Mouse (Mus musculus) G1E (cell line): ENCODE measurements around the gene Adora2a. TPM values are rescaled to one million over a fixed set of nuclear protein-coding genes. Genes with fewer than 3 reads are reported as not detected.

Experiments used
- ATAC-seq: 2 replicates; pipeline ENCODE4 v1.8.0; 2016; ENCODE audit warnings: mild to moderate bottlenecking; ENCODE audit not compliant: insufficient number of reproducible peaks, poor library complexity, low FRiP score, severe bottlenecking; ENCODE audit errors: extremely low read depth
- DNase-seq: peaks from one replicate; pipeline ENCODE4 v3.0.0; 2012; ENCODE audit warnings: low spot score
- H3K27me3 ChIP-seq: 2 replicates; pipeline ENCODE4 v1.6.1; 2012; ENCODE audit warnings: mild to moderate bottlenecking, low read length, inconsistent platforms; ENCODE audit not compliant: insufficient read depth
- H3K36me3 ChIP-seq: replicated peaks from 2 replicates; pipeline ENCODE3; 2012; ENCODE audit warnings: mild to moderate bottlenecking, inconsistent platforms
- H3K4me1 ChIP-seq: 2 replicates; pipeline ENCODE4 v1.6.1; 2012; ENCODE audit warnings: low read depth, low read length, inconsistent platforms, mixed read lengths; ENCODE audit not compliant: insufficient read depth
- H3K4me3 ChIP-seq: 2 replicates; pipeline ENCODE4 v1.5.1; 2012; ENCODE audit warnings: low read depth, mild to moderate bottlenecking, inconsistent platforms, low read length, moderate library complexity, mixed read lengths
- H3K9me3 ChIP-seq: replicated peaks from 2 replicates; pipeline ENCODE4 v1.6.1; 2012; ENCODE audit warnings: inconsistent platforms
- CTCF ChIP-seq: IDR thresholded peaks from 2 replicates; pipeline ENCODE4 v1.5.1; 2012; ENCODE audit warnings: low read depth, low read length, inconsistent platforms, mixed read lengths
- GATA1 ChIP-seq: IDR thresholded peaks from 2 replicates; pipeline ENCODE4 v1.6.1; 2012; ENCODE audit warnings: borderline replicate concordance, low read length, inconsistent platforms, mixed read lengths
- GATA2 ChIP-seq: IDR thresholded peaks from 2 replicates; pipeline ENCODE4 v1.6.1; 2012; ENCODE audit warnings: low read depth, low read length, inconsistent platforms, borderline replicate concordance
- POLR2AphosphoS5 ChIP-seq: IDR thresholded peaks from 2 replicates; pipeline ENCODE4 v1.6.1; 2012; ENCODE audit warnings: low read depth, low read length, inconsistent platforms; ENCODE audit not compliant: insufficient replicate concordance
- TAL1 ChIP-seq: conservative IDR thresholded peaks from 2 replicates; pipeline ENCODE4 v1.6.1; 2012; ENCODE audit warnings: low read depth, low read length, inconsistent platforms, mixed read lengths
- polyA plus RNA-seq: library from polyadenylated mRNA; stranded (reverse); fragments of >175 nt; gene quantifications from 2 replicates; pipeline ENCODE4 v1.2.3, GENCODE M21; 2012
- total RNA-seq, 2 experiments: library from RNA; stranded (forward) in 1 of 2; stranded (reverse) in 1 of 2; fragments of 200-1000 nt in 1 of 2; fragments of >200 nt in 1 of 2; fragmentation: Nextera tagmentation in 1 of 2; gene quantifications; 2 replicates each; pipeline ENCODE4 v1.2.3; 2014 to 2017

Adora2a gene
- total and polyA plus RNA-seq, 3 experiments: 0.03 to 0.33 TPM; not detected in 1

GRCm38 (mm10) chr10:75304049-75304405 lies 12.7 kb upstream of the Adora2a start:
- Histone ChIP-seq H3K36me3 (peaks cover 94% of the 10 kb centered on the region), H3K27me3 (no peaks in the 10 kb centered on the region), H3K4me1 (peaks cover 25% of the 10 kb centered on the region), H3K9me3 (no peaks in the 10 kb centered on the region), H3K4me3 (no peak overlapping the region)
- no peak for DNase-seq
- ATAC-seq: no peak
- no peak for TF ChIP-seq GATA2
- TF ChIP-seq GATA1: no peak
- no peak for TF ChIP-seq TAL1
- TF ChIP-seq POLR2AphosphoS5: no peak
- TF ChIP-seq CTCF: no peak

GRCm38 (mm10) chr10:75304413-75304812 lies 12.3 kb upstream of the Adora2a start:
- no peak for ATAC-seq
- no peak for TF ChIP-seq GATA2
- no peak for TF ChIP-seq TAL1
- TF ChIP-seq POLR2AphosphoS5: no peak
- no peak for TF ChIP-seq CTCF
- no peak for TF ChIP-seq GATA1
- H3K36me3 ChIP-seq: peaks cover 94% of the 10 kb centered on the region
- H3K9me3 ChIP-seq: no peaks in the 10 kb centered on the region
- DNase-seq: no peak
- H3K4me1 ChIP-seq: peaks cover 25% of the 10 kb centered on the region
- no peak overlapping the region for H3K4me3 ChIP-seq
- H3K27me3 ChIP-seq: no peaks in the 10 kb centered on the region

- ATAC-seq (no peak), DNase-seq (no peak)
- no peak overlapping the region for H3K4me3 ChIP-seq
- H3K4me1 ChIP-seq: peaks cover 13% of the 10 kb centered on the region
- H3K36me3 ChIP-seq: peaks cover 99% of the 10 kb centered on the region
- no peaks in the 10 kb centered on the region for H3K27me3 ChIP-seq
- H3K9me3 ChIP-seq: no peaks in the 10 kb centered on the region
- TF ChIP-seq GATA1 (no peak), GATA2 (no peak), TAL1 (no peak), CTCF (no peak), POLR2AphosphoS5 (no peak)
Measured at GRCm38 (mm10) chr10:75307130-75307529, 9.5 kb upstream of the Adora2a start.

- no peak for DNase-seq
Measured at GRCm38 (mm10) chr10:75312361-75312760, 4.3 kb upstream of the Adora2a start.

GRCm38 (mm10) chr10:75314190-75314980 lies 2.3 kb upstream of the Adora2a start:
- DNase-seq: no peak
- H3K9me3 ChIP-seq: no peaks in the 10 kb centered on the region; the same call in 1 of the 2 replicates
- no peak for ATAC-seq
- H3K27me3 ChIP-seq: peaks cover 9% of the 10 kb centered on the region; the same call in 1 of the 2 replicates
- H3K4me3 ChIP-seq: no peak overlapping the region
- TF ChIP-seq CTCF: no peak
- TF ChIP-seq GATA1: no peak
- TF ChIP-seq TAL1: no peak
- TF ChIP-seq POLR2AphosphoS5: no peak
- TF ChIP-seq GATA2: no peak
- no peaks in the 10 kb centered on the region for H3K4me1 ChIP-seq
- H3K36me3 ChIP-seq: peaks cover 38% of the 10 kb centered on the region

More at GRCm38 (mm10) chr10:75312361-75312760, 4.3 kb upstream of the Adora2a start:
- no peaks in the 10 kb centered on the region; the same call in 1 of the 2 replicates for H3K9me3 ChIP-seq
- H3K36me3 ChIP-seq: peaks cover 59% of the 10 kb centered on the region
- ATAC-seq: no peak
- no peaks in the 10 kb centered on the region for H3K4me1 ChIP-seq
- no peak overlapping the region for H3K4me3 ChIP-seq
- peaks cover under 1% of the 10 kb centered on the region; the same call in 1 of the 2 replicates for H3K27me3 ChIP-seq
- TF ChIP-seq POLR2AphosphoS5 (no peak), GATA1 (no peak)

- H3K9me3 ChIP-seq: no peaks in the 10 kb centered on the region; the same call in 1 of the 2 replicates
- no peak for TF ChIP-seq POLR2AphosphoS5
- no peak for TF ChIP-seq TAL1
- no peak for TF ChIP-seq CTCF
- TF ChIP-seq GATA1: no peak
- no peak for TF ChIP-seq GATA2
- DNase-seq (no peak), ATAC-seq (no peak)
- peaks cover 25% of the 10 kb centered on the region for H3K36me3 ChIP-seq
- H3K4me1 ChIP-seq: no peaks in the 10 kb centered on the region
- no peak overlapping the region for H3K4me3 ChIP-seq
- peaks cover 20% of the 10 kb centered on the region for H3K27me3 ChIP-seq
Measured at GRCm38 (mm10) chr10:75315756-75316155, 921 bp upstream of the Adora2a start.
